In the genomic region with DNA sequence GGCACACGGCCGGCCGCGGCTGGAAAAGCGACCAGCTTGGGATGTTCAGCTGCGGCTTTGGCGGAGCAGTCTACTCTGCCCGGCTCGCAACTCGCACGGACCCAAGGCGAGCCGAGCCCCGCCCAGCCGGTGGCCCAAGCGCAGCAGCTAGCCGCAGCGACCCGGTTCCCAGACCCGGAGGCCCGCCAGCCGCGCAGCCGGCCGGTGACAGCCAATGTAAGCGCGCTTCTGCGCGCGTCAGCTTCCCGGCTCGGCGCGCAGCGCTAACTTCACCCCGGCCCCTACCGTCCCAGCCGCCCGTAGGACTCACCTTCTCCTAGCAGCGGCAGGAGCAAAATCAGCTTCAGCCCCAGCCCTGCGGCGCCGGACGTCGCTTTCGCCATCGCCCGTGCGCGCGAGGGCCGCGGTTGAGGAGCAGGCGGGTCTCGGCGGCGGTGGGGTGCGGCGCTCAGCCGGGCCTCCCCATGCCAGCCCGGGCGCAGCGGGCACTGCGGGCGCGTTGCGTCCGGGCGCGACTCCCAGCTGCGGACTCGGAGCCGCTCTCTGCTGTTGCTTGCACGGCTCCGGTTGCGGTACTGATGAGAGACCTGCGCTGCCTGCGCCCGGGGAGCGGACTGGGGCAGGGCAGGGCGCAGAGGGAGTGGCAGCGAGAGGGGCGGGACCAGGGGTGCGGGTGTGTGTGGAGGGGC, we compare ENCODE assay signal across 8 mouse cellular contexts. TPM values are rescaled to one million over a fixed set of nuclear protein-coding genes. Genes with fewer than 3 reads are reported as not detected.
A peak's percentile ranks its signal among the peaks of the same experiment; 100 is the strongest.
DNase-seq lines count a peak whose midpoint lies in the region; ATAC-seq and TF ChIP-seq lines count a peak whose summit lies in the region.

No protein-coding gene starts in this region.

- peak overlapping the region; percentile 99 for H3K4me2 ChIP-seq in kidney, embryonic 16.5 days (replicated peaks; ENCODE audit: low read depth, low read length)
- peak overlapping the region; percentile 96 for H3K4me2 ChIP-seq in lung, postnatal 0 days (replicated peaks; ENCODE audit: low read depth, low read length)

- TF ChIP-seq EP300 in lung, postnatal 0 days (IDR thresholded peaks at IDR 0.05): no peak

- peak; percentile 56 for DNase-seq in WW6 (ENCODE audit: low read depth, low spot score)
- peak; percentile 17 for DNase-seq in embryo, embryonic 11.5 days (ENCODE audit: low read depth, low spot score)
- peak; percentile 21 for DNase-seq in heart, adult 8-10 months (ENCODE audit: low spot score)
- DNase-seq in lung, postnatal 0 days (ENCODE audit: low spot score): peak; percentile 69
- peak; percentile 31 for DNase-seq in right cerebral cortex, adult 18-20 months
- DNase-seq in natural killer cell, adult 2 months (ENCODE audit: low spot score in 2 of 2): no peak

- H3K4me1 ChIP-seq in E14TG2a.4 (replicated peaks; ENCODE audit: low read depth, low read length): peaks cover 18% of the 10 kb centered on the region
- H3K4me1 ChIP-seq in kidney, embryonic 16.5 days (ENCODE audit: insufficient read depth, low read length): peaks cover 9% of the 10 kb centered on the region
- no peaks in the 10 kb centered on the region; the same call in 1 of the 2 replicates for H3K4me1 ChIP-seq in lung, postnatal 0 days (ENCODE audit: insufficient read depth, low read depth, low read length)

- H3K9me3 ChIP-seq in E14TG2a.4 (ENCODE audit: low read length): no peaks in the 10 kb centered on the region
- no peaks in the 10 kb centered on the region for H3K9me3 ChIP-seq in kidney, embryonic 16.5 days (ENCODE audit: low read length)
- H3K9me3 ChIP-seq in lung, postnatal 0 days (ENCODE audit: low read length): no peaks in the 10 kb centered on the region

- peak; percentile 66 for ATAC-seq in kidney, embryonic 16.5 days (ENCODE audit: low FRiP score, low TSS enrichment)
- peak; percentile 86 for ATAC-seq in lung, postnatal 0 days

- no peak for TF ChIP-seq CTCF in E14TG2a.4 (conservative IDR thresholded peaks at IDR 0.05; ENCODE audit: low read length)
- no peak for TF ChIP-seq CTCF in lung, postnatal 0 days (IDR thresholded peaks at IDR 0.05)

- no peak overlapping the region for H3K27ac ChIP-seq in kidney, embryonic 16.5 days (ENCODE audit: low read length)
- H3K27ac ChIP-seq in lung, postnatal 0 days (ENCODE audit: low read length): no peak overlapping the region

- H3K36me3 ChIP-seq in E14TG2a.4 (ENCODE audit: insufficient read depth, low read length): no peaks in the 10 kb centered on the region
- no peaks in the 10 kb centered on the region for H3K36me3 ChIP-seq in kidney, embryonic 16.5 days (ENCODE audit: insufficient read depth, low read length)
- H3K36me3 ChIP-seq in lung, postnatal 0 days (ENCODE audit: insufficient read depth, low read length): no peaks in the 10 kb centered on the region

- under 1% methylated on average over 84 of the region's 84 CpGs for WGBS in kidney, embryonic 16.5 days
- 3% methylated on average over 65 of the region's 84 CpGs for WGBS in lung, postnatal 0 days

- peaks cover 97% of the 10 kb centered on the region for H3K27me3 ChIP-seq in E14TG2a.4 (ENCODE audit: insufficient read depth, low read length)
- H3K27me3 ChIP-seq in kidney, embryonic 16.5 days (ENCODE audit: insufficient read depth, low read length): peaks cover 59% of the 10 kb centered on the region
- H3K27me3 ChIP-seq in lung, postnatal 0 days (replicated peaks; ENCODE audit: insufficient read depth, low read length): peaks cover 42% of the 10 kb centered on the region

- peak overlapping the region; percentile 57 for H3K9ac ChIP-seq in kidney, embryonic 16.5 days (replicated peaks; ENCODE audit: low read length)
- H3K9ac ChIP-seq in lung, postnatal 0 days (replicated peaks; ENCODE audit: low read depth): no peak overlapping the region

- peak overlapping the region; percentile 87 for H3K4me3 ChIP-seq in E14TG2a.4 (replicated peaks; ENCODE audit: low read length)
- peak overlapping the region; percentile 71 for H3K4me3 ChIP-seq in kidney, embryonic 16.5 days (ENCODE audit: low read length)
- peak overlapping the region; percentile 57 for H3K4me3 ChIP-seq in lung, postnatal 0 days (ENCODE audit: low read depth, low read length)

RNA-seq across cellular contexts. Expression of gene Ret, which starts 0.6 kb away (rescaled TPM):
- 1 to 10 TPM; 1.8 to 5.5 (median 4.3) TPM for total RNA-seq in heart, adult 8-10 months (2022)
- polyA plus RNA-seq in kidney, embryonic 16.5 days (2015; fragmentation: Nextera tagmentation; extraction: Ambion mirVana): 15.1 and 16.7 TPM in 2 replicates
- polyA plus RNA-seq in lung, postnatal 0 days (2015; fragmentation: Nextera tagmentation; extraction: Ambion mirVana): 0.98 and 1.3 TPM in 2 replicates

RNA-seq across cellular contexts. Expression of gene Csgalnact2, which starts 58.0 kb away (rescaled TPM):
- total RNA-seq in heart, adult 8-10 months (2022): 10 to 100 TPM; 18.7 to 20.1 (median 19.6) TPM
- 16.4 and 16.5 TPM in 2 replicates for polyA plus RNA-seq in kidney, embryonic 16.5 days (2015; fragmentation: Nextera tagmentation; extraction: Ambion mirVana)
- polyA plus RNA-seq in lung, postnatal 0 days (2015; fragmentation: Nextera tagmentation; extraction: Ambion mirVana): 35.2 and 36.6 TPM in 2 replicates

Comparison
In these comparisons a context has a peak if more than half of its experiments do, and no peak if none do; other contexts are left out.
1. DNase-seq: peak in WW6 (single experiment), embryo, embryonic 11.5 days (single experiment), heart, adult 8-10 months (single experiment), lung, postnatal 0 days (single experiment) and right cerebral cortex, adult 18-20 months (single experiment); none in natural killer cell, adult 2 months (0 of 2).
2. Peak in every context shown above with its lines, with median percentiles within 50 percentile points of each other: H3K4me3 ChIP-seq.